Mouse (Mus musculus) forebrain, embryonic 15.5 days (tissue): ENCODE results near the gene Ncapd2. TPM values are rescaled to one million over a fixed set of nuclear protein-coding genes. Genes with fewer than 3 reads are reported as not detected.
"Not testable (repeated sequence)": the region's sequence is repeated elsewhere in the genome, so short reads cannot be mapped to it uniquely, and the experiment has no call there.

Experiments used
- ATAC-seq: fragments of 200-750 bp; cut with Nextera tagmentation; replicated peaks from 2 replicates; pipeline ENCODE4 v1.8.0; 2017; ENCODE audit warnings: mild to moderate bottlenecking, moderate TSS enrichment, moderate library complexity
- H3K27ac ChIP-seq: fragments of 300-500 bp; sonication (generic); replicated peaks from 2 replicates; pipeline ENCODE4 v1.5.1; 2015; ENCODE audit warnings: mild to moderate bottlenecking, inconsistent platforms
- H3K27me3 ChIP-seq: fragments of 300-500 bp; sonication (generic); 2 replicates; pipeline ENCODE4 v1.6.1; 2015; ENCODE audit warnings: inconsistent platforms
- H3K36me3 ChIP-seq: fragments of 300-500 bp; sonication (generic); 2 replicates; pipeline ENCODE4 v1.6.1; 2015; ENCODE audit warnings: mild to moderate bottlenecking, inconsistent platforms
- H3K4me1 ChIP-seq: fragments of 300-500 bp; sonication (generic); 2 replicates; pipeline ENCODE4 v1.6.1; 2015; ENCODE audit warnings: inconsistent platforms
- H3K4me2 ChIP-seq: fragments of 300-500 bp; sonication (generic); replicated peaks from 2 replicates; pipeline ENCODE4 v1.6.1; 2015; ENCODE audit warnings: mild to moderate bottlenecking, inconsistent platforms
- H3K4me3 ChIP-seq: fragments of 300-500 bp; sonication (generic); 2 replicates; pipeline ENCODE4 v1.5.1; 2015; ENCODE audit warnings: mild to moderate bottlenecking, inconsistent platforms
- H3K9ac ChIP-seq: fragments of 300-500 bp; sonication (generic); replicated peaks from 2 replicates; pipeline ENCODE4 v1.6.1; 2015; ENCODE audit warnings: mild to moderate bottlenecking, inconsistent platforms
- H3K9me3 ChIP-seq: fragments of 300-500 bp; sonication (generic); 2 replicates; pipeline ENCODE4 v1.6.1; 2016; ENCODE audit warnings: inconsistent platforms
- WGBS: fragments of 180-500 bp; shearing (Covaris S2); methylation state at CpG from one replicate; pipeline ENCODE4 v1.1.7; 2015; ENCODE audit warnings: mixed read lengths; 5-methylcytosine and 5-hydroxymethylcytosine counted together
- polyA plus RNA-seq: library from polyadenylated mRNA; unstranded; fragments of >200 nt; fragmentation: Nextera tagmentation; extraction: Ambion mirVana; gene quantifications from 2 replicates; pipeline ENCODE4 v1.2.1, GENCODE M21; 2015

Gene Ncapd2
- polyA plus RNA-seq, 1 experiment from 2014 or later, result 99.5 TPM

- no peak overlapping the region for H3K4me2 ChIP-seq
- H3K27ac ChIP-seq, result no peak overlapping the region
- no peaks in the 10 kb centered on the region for H3K9me3 ChIP-seq
- peaks cover 97% of the 10 kb centered on the region for H3K36me3 ChIP-seq
- no peak overlapping the region for H3K4me3 ChIP-seq
- no peak overlapping the region for H3K9ac ChIP-seq
- no peaks in the 10 kb centered on the region for H3K27me3 ChIP-seq
- WGBS, result 95% methylated on average over 2 of the region's 2 CpGs
- H3K4me1 ChIP-seq, result peaks cover 4% of the 10 kb centered on the region
- ATAC-seq, result no peak
Measured at GRCm38 (mm10) chr6:125172474-125172873, 19.0 kb downstream of the Ncapd2 start.

GRCm38 (mm10) chr6:125170194-125170593 is 21.3 kb downstream of the Ncapd2 start:
- peaks cover 19% of the 10 kb centered on the region for H3K4me1 ChIP-seq
- no peak overlapping the region for H3K4me3 ChIP-seq
- H3K9me3 ChIP-seq, result no peaks in the 10 kb centered on the region
- H3K9ac ChIP-seq, result no peak overlapping the region
- no peak overlapping the region for H3K4me2 ChIP-seq
- H3K36me3 ChIP-seq, result peaks cover 77% of the 10 kb centered on the region
- no peak overlapping the region for H3K27ac ChIP-seq
- no peaks in the 10 kb centered on the region for H3K27me3 ChIP-seq
- no peak for ATAC-seq
- WGBS, result 86% methylated on average over 6 of the region's 6 CpGs

- no peak for ATAC-seq
- Histone ChIP-seq H3K36me3 (peaks cover 64% of the 10 kb centered on the region), H3K9ac (no peak overlapping the region), H3K4me3 (no peak overlapping the region), H3K27me3 (no peaks in the 10 kb centered on the region), H3K4me1 (peaks cover 31% of the 10 kb centered on the region), H3K9me3 (no peaks in the 10 kb centered on the region), H3K27ac (peak overlapping the region; percentile 92; the same call in 1 of the 2 replicates), H3K4me2 (no peak overlapping the region)
- WGBS, result 91% methylated on average over 14 of the region's 14 CpGs
Measured at GRCm38 (mm10) chr6:125168086-125168485, 23.4 kb downstream of the Ncapd2 start.

GRCm38 (mm10) chr6:125166861-125167650 is 24.4 kb downstream of the Ncapd2 start:
- H3K4me3 ChIP-seq, result peak overlapping the region; percentile 88

GRCm38 (mm10) chr6:125166051-125166751 is 25.3 kb downstream of the Ncapd2 start, which contains the start of gene Gapdh:
Gapdh (minus strand) TSS chr6:125166467.
- Histone ChIP-seq H3K4me1 (peaks cover 47% of the 10 kb centered on the region), H3K9me3 (no peaks in the 10 kb centered on the region), H3K27me3 (no peaks in the 10 kb centered on the region), H3K27ac (peak within 1 kb of the TSS; percentile 92), H3K9ac (peak within 1 kb of the TSS; percentile 86), H3K4me2 (peak within 1 kb of the TSS; percentile 87), H3K36me3 (peaks cover 55% of the 10 kb centered on the region), H3K4me3 (peak within 1 kb of the TSS; percentile 88)
- ATAC-seq, result peak; percentile 4; the same call in 1 of the 2 replicates
- WGBS, result under 1% methylated on average over 18 of the region's 18 CpGs

More at GRCm38 (mm10) chr6:125166861-125167650, 24.4 kb downstream of the Ncapd2 start:
- Histone ChIP-seq H3K4me1 (peaks cover 39% of the 10 kb centered on the region), H3K36me3 (peaks cover 59% of the 10 kb centered on the region), H3K9ac (peak overlapping the region; percentile 17; the same call in 1 of the 2 replicates), H3K27me3 (no peaks in the 10 kb centered on the region), H3K27ac (peak overlapping the region; percentile 92), H3K9me3 (no peaks in the 10 kb centered on the region), H3K4me2 (peak overlapping the region; percentile 87)
- ATAC-seq, result peak; percentile 14; the same call in 1 of the 2 replicates
- WGBS, result 14% methylated on average over 10 of the region's 10 CpGs

- Histone ChIP-seq H3K4me2 (peak overlapping the region; percentile 87), H3K4me1 (peaks cover 54% of the 10 kb centered on the region), H3K9ac (peak overlapping the region; percentile 86), H3K36me3 (peaks cover 55% of the 10 kb centered on the region), H3K27ac (peak overlapping the region; percentile 92), H3K9me3 (no peaks in the 10 kb centered on the region), H3K27me3 (no peaks in the 10 kb centered on the region), H3K4me3 (peak overlapping the region; percentile 88)
- WGBS, result under 1% methylated on average over 36 of the region's 36 CpGs
- ATAC-seq, result peak; percentile 94
Measured at GRCm38 (mm10) chr6:125165328-125165891, 26.1 kb downstream of the Ncapd2 start.

GRCm38 (mm10) chr6:125164672-125165327 is 26.7 kb downstream of the Ncapd2 start:
- Histone ChIP-seq H3K9ac (peak overlapping the region; percentile 86), H3K27ac (peak overlapping the region; percentile 92), H3K27me3 (no peaks in the 10 kb centered on the region), H3K4me2 (peak overlapping the region; percentile 87), H3K4me1 (peaks cover 59% of the 10 kb centered on the region), H3K4me3 (peak overlapping the region; percentile 88), H3K9me3 (no peaks in the 10 kb centered on the region), H3K36me3 (peaks cover 52% of the 10 kb centered on the region)
- ATAC-seq, result peak; percentile 37
- WGBS, result under 1% methylated on average over 38 of the region's 39 CpGs

GRCm38 (mm10) chr6:125163801-125164657 is 27.5 kb downstream of the Ncapd2 start:
- no peaks in the 10 kb centered on the region for H3K9me3 ChIP-seq
- peaks cover 59% of the 10 kb centered on the region for H3K4me1 ChIP-seq
- peak overlapping the region; percentile 86 for H3K9ac ChIP-seq
- H3K36me3 ChIP-seq, result peaks cover 52% of the 10 kb centered on the region
- no peak for ATAC-seq
- peak overlapping the region; percentile 92 for H3K27ac ChIP-seq
- no peaks in the 10 kb centered on the region for H3K27me3 ChIP-seq
- WGBS, result 3% methylated on average over 20 of the region's 20 CpGs
- H3K4me2 ChIP-seq, result peak overlapping the region; percentile 87
- peak overlapping the region; percentile 88 for H3K4me3 ChIP-seq

- not testable (repeated sequence) for H3K9me3 ChIP-seq, H3K9ac ChIP-seq, H3K27me3 ChIP-seq, ATAC-seq, H3K27ac ChIP-seq, H3K4me2 ChIP-seq, H3K4me3 ChIP-seq
- 73% methylated on average over 13 of the region's 16 CpGs for WGBS
- H3K4me1 ChIP-seq, result peaks cover 58% of the 10 kb centered on the region
- H3K36me3 ChIP-seq, result peaks cover 45% of the 10 kb centered on the region
Measured at GRCm38 (mm10) chr6:125162615-125163305, 28.7 kb downstream of the Ncapd2 start.

- ATAC-seq, H3K4me3 ChIP-seq, H3K9me3 ChIP-seq, H3K9ac ChIP-seq, H3K27me3 ChIP-seq, H3K4me2 ChIP-seq, H3K27ac ChIP-seq: not testable (repeated sequence)
- peaks cover 50% of the 10 kb centered on the region for H3K4me1 ChIP-seq
- peaks cover 41% of the 10 kb centered on the region for H3K36me3 ChIP-seq
- 8% methylated on average over 4 of the region's 5 CpGs for WGBS
Measured at GRCm38 (mm10) chr6:125161971-125162370, 29.5 kb downstream of the Ncapd2 start.
